Mouse (Mus musculus) adipocyte (in vitro differentiated cells): ENCODE measurements at regions not wholly inside any gene's neighbourhood (a gene's known extent, or its start where the extent isn't known, plus 50 kb on each side); places are given as distances from the start of the nearest gene placed in this dataset.

Experiments
- DNase-seq: peaks from one replicate; pipeline ENCODE4 v3.0.0-alpha.2; 2016; ENCODE audit warnings: low spot score

GRCm38 (mm10) chr1:56206615-56207267, 430.5 kb downstream of the Hsfy2 start:
- no peak for DNase-seq

GRCm38 (mm10) chr1:56195224-56195623, 442.0 kb downstream of the Hsfy2 start:
- no peak for DNase-seq

GRCm38 (mm10) chr1:56183503-56184198, 453.6 kb downstream of the Hsfy2 start:
- DNase-seq: no peak

- DNase-seq: no peak
Measured at GRCm38 (mm10) chr1:56179206-56179985, 457.8 kb downstream of the Hsfy2 start.

- DNase-seq: no peak
Measured at GRCm38 (mm10) chr1:56171157-56171556, 466.1 kb downstream of the Hsfy2 start.

- DNase-seq: no peak
Measured at GRCm38 (mm10) chr1:56168712-56169111, 468.5 kb downstream of the Hsfy2 start.

- DNase-seq: no peak
Measured at GRCm38 (mm10) chr1:56168063-56168462, 469.2 kb downstream of the Hsfy2 start.

GRCm38 (mm10) chr1:56165228-56165627, 472.0 kb downstream of the Hsfy2 start:
- DNase-seq: no peak

GRCm38 (mm10) chr1:56164366-56164765, 472.9 kb downstream of the Hsfy2 start:
- no peak for DNase-seq

GRCm38 (mm10) chr1:56130951-56131350, 506.3 kb downstream of the Hsfy2 start:
- DNase-seq: no peak

- peak; percentile 10 for DNase-seq
Measured at GRCm38 (mm10) chr1:56089254-56089834, 547.9 kb downstream of the Hsfy2 start.

GRCm38 (mm10) chr1:56088357-56088756, 548.9 kb downstream of the Hsfy2 start:
- no peak for DNase-seq

- no peak for DNase-seq
Measured at GRCm38 (mm10) chr1:56076757-56077156, 560.5 kb downstream of the Hsfy2 start.

GRCm38 (mm10) chr1:56072255-56072654, 565.0 kb downstream of the Hsfy2 start:
- no peak for DNase-seq

- DNase-seq: no peak
Measured at GRCm38 (mm10) chr1:56063474-56063873, 573.8 kb downstream of the Hsfy2 start.
